Mouse (Mus musculus) kidney, adult 2 months (tissue): ENCODE results near the gene Olfr1262. TPM values are rescaled to one million over a fixed set of nuclear protein-coding genes. Genes with fewer than 3 reads are reported as not detected.

Source experiments
- DNase-seq: peaks from one replicate; pipeline ENCODE4 v3.0.0; 2021
- H3K27ac ChIP-seq: fragments of 200-500 bp; 2 replicates; pipeline ENCODE4 v1.5.1; 2012; ENCODE audit warnings: low read depth, low read length, control low read depth, inconsistent platforms; ENCODE audit not compliant: insufficient read depth
- H3K27me3 ChIP-seq: fragments of 200-500 bp; replicated peaks from 2 replicates; pipeline ENCODE4 v1.6.1; 2012; ENCODE audit warnings: mild to moderate bottlenecking, moderate library complexity, low read length, inconsistent platforms; ENCODE audit not compliant: control insufficient read depth, insufficient read depth
- H3K36me3 ChIP-seq: fragments of 200-500 bp; 2 replicates; pipeline ENCODE4 v1.6.1; 2012; ENCODE audit warnings: mild to moderate bottlenecking, moderate library complexity, low read length, inconsistent platforms; ENCODE audit not compliant: control insufficient read depth, insufficient read depth
- H3K4me1 ChIP-seq: fragments of 200-500 bp; 2 replicates; pipeline ENCODE4 v1.6.1; 2011; ENCODE audit warnings: low read length; ENCODE audit not compliant: control insufficient read depth, insufficient read depth
- H3K4me3 ChIP-seq: fragments of 200-500 bp; 2 replicates; pipeline ENCODE4 v1.5.1; 2011; ENCODE audit warnings: mild to moderate bottlenecking, low read depth, low read length, control low read depth; ENCODE audit not compliant: insufficient read depth
- CTCF ChIP-seq: fragments of 200-500 bp; conservative IDR thresholded peaks from 2 replicates; pipeline ENCODE4 v1.5.1; 2011; ENCODE audit warnings: low read depth, mild to moderate bottlenecking, control low read depth, low read length, moderate library complexity, mixed read lengths; ENCODE audit not compliant: insufficient read depth, insufficient read length
- POLR2A ChIP-seq: fragments of 200-500 bp; IDR thresholded peaks from one replicate; pipeline ENCODE4 v1.6.1; 2011; ENCODE audit warnings: low read depth, low read length, control low read depth
- WGBS: fragments of 180-500 bp; shearing (Covaris S2); methylation state at CpG from one replicate; pipeline ENCODE4 v1.1.7; 2018; 5-methylcytosine and 5-hydroxymethylcytosine counted together
- polyA plus RNA-seq: library from polyadenylated mRNA; depleted of rRNA; stranded (reverse); fragments of >200 nt; gene quantifications from 2 replicates; pipeline ENCODE4 v1.2.3, GENCODE M21; 2012; rRNA removed

Gene Olfr1262
- not detected in 2 replicates for polyA plus RNA-seq

DNA sequence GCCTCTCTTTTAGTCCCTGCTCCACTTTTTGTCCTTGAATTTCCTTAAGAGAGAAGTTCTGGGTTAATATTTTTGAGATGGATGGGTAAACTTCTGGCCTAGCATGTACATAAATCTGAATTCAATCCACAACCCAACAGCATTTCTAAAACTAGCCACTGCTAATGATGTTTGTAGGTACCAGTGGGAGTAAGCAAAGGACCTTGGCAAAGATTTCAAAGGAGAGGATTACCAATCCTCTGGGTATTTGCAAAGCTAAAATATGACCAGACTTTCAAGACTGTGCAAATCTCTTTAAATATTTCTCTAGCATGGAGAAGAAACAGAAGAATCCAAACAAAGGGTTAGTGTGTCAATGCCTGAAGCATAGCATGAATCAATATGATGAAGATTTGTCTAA, at the start of gene Olfr1262:
Gene Olfr1262 (plus strand): TSS at position 301 of the 400 bp plus-strand sequence.
- no peaks in the 10 kb centered on the region for H3K27me3 ChIP-seq
- H3K27ac ChIP-seq: no peak within 1 kb of the TSS
- no peak for TF ChIP-seq CTCF
- TF ChIP-seq POLR2A: no peak
- H3K4me1 ChIP-seq: no peaks in the 10 kb centered on the region
- DNase-seq: no peak
- H3K4me3 ChIP-seq: no peak within 1 kb of the TSS
- no peaks in the 10 kb centered on the region for H3K36me3 ChIP-seq

DNA sequence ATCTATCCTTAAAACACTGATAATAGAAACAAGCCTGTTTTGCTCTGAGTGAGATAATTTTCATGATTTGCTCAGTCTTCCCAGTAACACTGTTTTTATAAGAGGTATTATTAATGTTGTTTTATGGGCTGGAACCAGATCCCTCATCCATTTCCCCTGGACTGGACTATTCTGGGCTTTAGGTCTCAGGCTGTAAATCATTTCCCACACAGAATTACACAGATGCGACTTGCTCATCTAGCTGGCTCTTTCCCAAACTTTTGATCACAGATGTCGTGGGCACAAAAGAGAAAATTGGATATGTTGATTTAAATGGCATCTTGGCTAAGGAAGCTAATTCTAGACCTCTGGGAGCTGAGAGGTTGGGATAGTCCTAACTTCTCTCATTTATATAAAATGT, 25.8 kb upstream of the Olfr1262 start, which contains the start of gene Olfr1260:
Gene Olfr1260 (plus strand): TSS at position 157 of the 400 bp plus-strand sequence.
- no peaks in the 10 kb centered on the region for H3K36me3 ChIP-seq
- TF ChIP-seq POLR2A (no peak), CTCF (no peak)
- 13% methylated on average over 2 of the region's 2 CpGs for WGBS
- no peak within 1 kb of the TSS for H3K27ac ChIP-seq
- no peaks in the 10 kb centered on the region for H3K27me3 ChIP-seq
- no peak within 1 kb of the TSS for H3K4me3 ChIP-seq
- H3K4me1 ChIP-seq: no peaks in the 10 kb centered on the region
- DNase-seq: no peak

DNA sequence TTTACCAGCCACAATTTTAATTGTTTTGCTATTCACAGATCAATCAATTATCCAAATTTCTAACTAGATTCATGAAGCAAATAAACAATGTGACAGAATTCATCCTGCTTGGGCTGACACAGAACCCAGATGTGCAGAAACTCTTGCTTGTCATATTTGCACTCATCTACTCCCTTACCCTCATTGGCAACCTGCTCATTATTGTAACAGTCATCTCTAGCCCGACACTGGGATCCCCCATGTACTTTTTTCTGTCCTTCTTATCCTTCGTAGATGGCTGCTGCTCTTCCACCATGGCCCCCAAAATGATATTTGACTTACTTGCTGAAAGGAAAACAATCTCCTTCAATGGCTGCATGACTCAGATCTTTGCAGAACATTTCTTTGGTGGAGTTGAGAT, 22.2 kb upstream of the Olfr1262 start:
- Histone ChIP-seq H3K4me1 (no peaks in the 10 kb centered on the region), H3K36me3 (no peaks in the 10 kb centered on the region), H3K27me3 (no peaks in the 10 kb centered on the region), H3K4me3 (no peak overlapping the region), H3K27ac (no peak overlapping the region)
- no peak for DNase-seq
- TF ChIP-seq POLR2A (no peak), CTCF (no peak)
- 80% methylated on average over 2 of the region's 2 CpGs for WGBS

DNA sequence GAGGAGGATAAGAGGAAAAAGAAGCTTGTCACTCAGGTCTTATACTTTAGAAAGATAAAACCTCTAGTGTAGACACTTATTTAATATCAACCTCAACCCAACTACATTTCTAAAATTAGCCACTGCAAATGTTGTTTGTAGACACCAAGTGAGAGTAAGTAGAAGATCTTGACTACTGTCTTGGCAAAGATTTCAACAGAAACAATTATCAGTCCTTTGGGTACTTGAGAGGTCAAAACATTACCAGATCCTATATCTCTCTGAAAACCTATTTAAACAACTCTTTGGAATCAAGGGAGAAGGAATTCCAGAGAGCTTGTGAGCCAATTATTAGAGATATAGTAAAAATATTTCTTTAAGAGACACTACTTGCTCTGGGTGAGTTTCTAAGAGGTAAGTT, 9.0 kb upstream of the Olfr1262 start, which contains the start of gene Olfr1261:
Gene Olfr1261 (plus strand): TSS at position 301 of the 400 bp plus-strand sequence.
- Histone ChIP-seq H3K27me3 (no peaks in the 10 kb centered on the region), H3K4me1 (no peaks in the 10 kb centered on the region), H3K36me3 (no peaks in the 10 kb centered on the region), H3K4me3 (no peak within 1 kb of the TSS), H3K27ac (no peak within 1 kb of the TSS)
- TF ChIP-seq POLR2A: no peak
- no peak for TF ChIP-seq CTCF
- DNase-seq: no peak

GRCm38 (mm10) chr2:90011831-90012230, 11.9 kb downstream of the Olfr1262 start, which contains the start of gene Olfr1263:
Olfr1263 (plus strand) TSS chr2:90012131.
- 63% methylated on average over 2 of the region's 2 CpGs for WGBS
- no peak within 1 kb of the TSS for H3K27ac ChIP-seq
- no peaks in the 10 kb centered on the region for H3K36me3 ChIP-seq
- H3K27me3 ChIP-seq: no peaks in the 10 kb centered on the region
- H3K4me3 ChIP-seq: no peak within 1 kb of the TSS
- DNase-seq: no peak
- H3K4me1 ChIP-seq: no peaks in the 10 kb centered on the region
- TF ChIP-seq CTCF (no peak), POLR2A (no peak)

DNA sequence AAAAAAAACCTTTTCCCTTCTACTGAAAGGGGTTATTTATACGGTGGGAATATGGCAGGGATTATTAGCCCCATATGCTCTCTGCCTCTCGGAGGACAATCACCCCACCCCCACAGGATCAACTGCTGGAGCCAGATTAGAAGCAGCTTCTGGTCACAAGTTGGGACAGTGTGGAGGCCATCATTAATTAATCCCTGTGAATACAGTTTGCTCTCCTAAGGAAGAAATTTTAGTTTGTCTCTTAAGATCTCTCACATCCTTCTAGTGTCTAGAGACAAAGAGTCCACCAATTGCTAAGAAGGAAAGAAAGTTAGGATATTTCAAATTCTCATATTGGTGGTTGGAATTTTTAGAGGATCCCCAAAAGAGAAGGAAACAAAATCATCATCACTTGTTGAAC, 25.5 kb downstream of the Olfr1262 start, which contains the start of gene Olfr1264:
Gene Olfr1264 (minus strand): TSS at position 101 of the 400 bp plus-strand sequence.
- H3K4me3 ChIP-seq: no peak within 1 kb of the TSS
- no peak for DNase-seq
- H3K27ac ChIP-seq: no peak within 1 kb of the TSS
- H3K4me1 ChIP-seq: no peaks in the 10 kb centered on the region
- WGBS: 54% methylated on average over 2 of the region's 2 CpGs
- no peaks in the 10 kb centered on the region for H3K27me3 ChIP-seq
- TF ChIP-seq POLR2A (no peak), CTCF (no peak)
- H3K36me3 ChIP-seq: no peaks in the 10 kb centered on the region

GRCm38 (mm10) chr2:90035037-90035436, 35.1 kb downstream of the Olfr1262 start, which contains the start of gene Olfr1265:
Olfr1265 (plus strand) TSS chr2:90035337.
- no peaks in the 10 kb centered on the region for H3K36me3 ChIP-seq
- TF ChIP-seq CTCF (no peak), POLR2A (no peak)
- H3K27ac ChIP-seq: no peak within 1 kb of the TSS
- H3K4me1 ChIP-seq: no peaks in the 10 kb centered on the region
- H3K27me3 ChIP-seq: no peaks in the 10 kb centered on the region
- no peak for DNase-seq
- no peak within 1 kb of the TSS for H3K4me3 ChIP-seq

Other genes starting within 250 kb of the Olfr1262 start
- not detected in 2 replicates for gene Olfr1253, start 243.1 kb upstream of the Olfr1262 start, polyA plus RNA-seq
- gene Olfr1254, start 206.5 kb upstream of the Olfr1262 start, polyA plus RNA-seq: not detected in 2 replicates
- gene Olfr1255, start 188.1 kb upstream of the Olfr1262 start, polyA plus RNA-seq: not detected in 2 replicates
- gene Olfr1256, start 158.6 kb upstream of the Olfr1262 start, polyA plus RNA-seq: not detected in 2 replicates
- not detected in 2 replicates for gene Olfr48, start 151.9 kb upstream of the Olfr1262 start, polyA plus RNA-seq
- gene Olfr1257, start 121.7 kb upstream of the Olfr1262 start, polyA plus RNA-seq: not detected in 2 replicates
- gene Olfr1258, start 72.8 kb upstream of the Olfr1262 start, polyA plus RNA-seq: not detected in 2 replicates
- not detected in 2 replicates for gene Olfr1259, start 51.5 kb upstream of the Olfr1262 start, polyA plus RNA-seq
- not detected in 2 replicates for gene Olfr1260, start 25.8 kb upstream of the Olfr1262 start, polyA plus RNA-seq
- not detected in 2 replicates for gene Olfr1261, start 8.9 kb upstream of the Olfr1262 start, polyA plus RNA-seq
- gene Olfr1263, start 12.0 kb downstream of the Olfr1262 start, polyA plus RNA-seq: not detected in 2 replicates
- gene Olfr1264, start 25.4 kb downstream of the Olfr1262 start, polyA plus RNA-seq: not detected in 2 replicates
- not detected in 2 replicates for gene Olfr1265, start 35.2 kb downstream of the Olfr1262 start, polyA plus RNA-seq
- not detected in 2 replicates for gene Olfr140, start 63.4 kb downstream of the Olfr1262 start, polyA plus RNA-seq
- not detected in 2 replicates for gene Olfr1269, start 121.3 kb downstream of the Olfr1262 start, polyA plus RNA-seq
- not detected in 2 replicates for gene Olfr32, start 142.2 kb downstream of the Olfr1262 start, polyA plus RNA-seq
- gene Olfr1270, start 152.9 kb downstream of the Olfr1262 start, polyA plus RNA-seq: not detected in 2 replicates
- gene Olfr1506, start 224.3 kb downstream of the Olfr1262 start, polyA plus RNA-seq: not detected in 2 replicates